Mouse (Mus musculus) left cerebral cortex, adult 2 months (tissue): ENCODE results near the gene Nsun6. TPM values are rescaled to one million over a fixed set of nuclear protein-coding genes. Genes with fewer than 3 reads are reported as not detected.

Experiments used
- DNase-seq, 2 experiments: peaks; one replicate each; pipeline ENCODE4 v3.0.0; 2021 to 2022; ENCODE audit warnings: low spot score in 2 of 2, mixed read lengths in 1 of 2; ENCODE audit errors: extremely low spot score in 1 of 2
- H3K27ac ChIP-seq: fragments of 200-600 bp; 2 replicates; pipeline ENCODE4 v1.8.1; 2022
- H3K4me3 ChIP-seq: fragments of 200-600 bp; 2 replicates; pipeline ENCODE4 v1.8.1; 2022
- CTCF ChIP-seq: fragments of 200-600 bp; IDR thresholded peaks from 2 replicates; pipeline ENCODE4 v1.8.1; 2022; ENCODE audit warnings: antibody characterized with exemption, mild to moderate bottlenecking, moderate library complexity
- intact Hi-C: fragments of 180-260 bp; cut with DNase I; formaldehyde crosslinking; loops from one replicate; pipeline ENCODE4 v1.15.1; 2025
- long read RNA-seq, 2 experiments: library from polyadenylated mRNA; stranded (forward); transcript quantifications; one replicate each; pipeline ENCODE4 v2.0.0; 2021; ENCODE audit warnings: borderline mapping rate in 2 of 2
- total RNA-seq, 2 experiments: library from RNA; stranded (reverse); gene quantifications; 2 replicates each; pipeline ENCODE4 v1.2.3; 2021

Gene Nsun6
- 10 to 100 TPM; 12.9 to 14.6 TPM for total RNA-seq
- long read RNA-seq, experiment 1, partial matches to known transcripts: 0 of 9 reads
- long read RNA-seq, experiment 1, other reads (novel, unspliced or antisense): 6 of 9 reads
- long read RNA-seq, experiment 2, partial matches to known transcripts: 0 of 2 reads
- long read RNA-seq, experiment 2, other reads (novel, unspliced or antisense): 0 of 2 reads

- intact Hi-C loops: loop anchor here (2.0 to 10.0 kb wide), 3 partner anchors 180 to 1302 kb away; partner anchors contain the start of genes Plxdc2 and Stam
- DNase-seq: peak; percentile 96 to 97
- no peak; the same call in 1 of the 2 replicates for TF ChIP-seq CTCF
- Histone ChIP-seq H3K4me3 (peak within 1 kb of the TSS; percentile 89), H3K27ac (peak within 1 kb of the TSS; percentile 94)
Measured at GRCm38 (mm10) chr2:15054945-15055637, at the start of gene Nsun6. Gene Nsun6, minus strand, starts transcription at chr2:15055069.

- DNase-seq: no peak
- no peak overlapping the region for H3K27ac ChIP-seq
- TF ChIP-seq CTCF: no peak
- no peak overlapping the region for H3K4me3 ChIP-seq
- intact Hi-C loops: no loop called here
Measured at GRCm38 (mm10) chr2:15104386-15104785, 49.5 kb upstream of the Nsun6 start.

DNA sequence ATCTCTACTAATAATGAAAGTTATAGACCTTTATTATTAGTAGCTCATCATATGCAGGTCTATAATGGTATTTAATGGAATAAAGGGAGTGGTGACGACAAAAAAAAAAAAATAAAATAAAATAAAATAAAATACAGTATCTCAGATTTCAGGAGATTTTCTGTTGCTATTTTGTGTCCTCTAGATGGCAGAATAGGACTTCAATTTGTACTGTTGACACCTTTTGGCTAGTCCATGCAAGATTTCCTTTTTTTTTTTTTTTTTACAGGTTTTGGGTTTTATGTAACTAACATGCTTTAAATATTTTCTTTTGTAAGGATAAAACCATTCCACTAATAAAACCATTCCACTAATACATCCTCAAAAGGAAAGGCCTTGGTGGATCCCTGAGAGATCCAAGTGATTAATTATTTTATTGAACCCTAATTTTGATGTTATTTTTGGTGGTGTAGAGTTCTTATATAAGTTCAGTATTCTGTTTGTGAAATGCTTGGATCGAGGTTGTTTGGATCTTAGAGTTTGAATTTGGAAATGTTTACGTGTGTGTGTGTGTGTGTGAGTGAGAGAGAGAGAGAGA, 41.7 kb upstream of the Nsun6 start:
- intact Hi-C loops: loop anchor here (5.0 kb wide), 2 partner anchors 1216 to 1261 kb away; partner anchors contain the start of gene Plxdc2
- no peak for DNase-seq

DNA sequence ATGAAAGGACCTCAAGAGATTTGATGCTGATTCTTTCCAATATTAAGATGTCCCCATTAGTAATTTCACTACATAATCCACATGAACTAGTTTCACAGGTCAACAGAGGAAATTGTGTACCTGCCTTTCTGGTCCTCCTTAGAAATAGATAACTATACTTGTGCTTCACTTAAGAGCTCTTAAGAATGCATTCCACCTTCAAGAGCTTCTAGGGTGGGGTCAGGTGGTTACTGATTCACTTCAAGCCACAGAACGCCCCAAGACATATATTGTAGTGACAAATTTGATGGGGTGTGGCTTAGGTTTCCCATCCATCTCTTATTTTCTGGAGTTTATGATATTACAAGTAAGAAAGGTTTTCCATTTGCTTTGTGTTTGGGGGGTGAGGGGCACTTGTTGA, 32.4 kb upstream of the Nsun6 start:
- Histone ChIP-seq H3K27ac (no peak overlapping the region), H3K4me3 (no peak overlapping the region)
- DNase-seq: no peak
- intact Hi-C loops: no loop called here
- no peak for TF ChIP-seq CTCF

More for the DNA sequence above, 41.7 kb upstream of the Nsun6 start:
- no peak overlapping the region for H3K4me3 ChIP-seq
- TF ChIP-seq CTCF: peak; percentile 62
- H3K27ac ChIP-seq: no peak overlapping the region

DNA sequence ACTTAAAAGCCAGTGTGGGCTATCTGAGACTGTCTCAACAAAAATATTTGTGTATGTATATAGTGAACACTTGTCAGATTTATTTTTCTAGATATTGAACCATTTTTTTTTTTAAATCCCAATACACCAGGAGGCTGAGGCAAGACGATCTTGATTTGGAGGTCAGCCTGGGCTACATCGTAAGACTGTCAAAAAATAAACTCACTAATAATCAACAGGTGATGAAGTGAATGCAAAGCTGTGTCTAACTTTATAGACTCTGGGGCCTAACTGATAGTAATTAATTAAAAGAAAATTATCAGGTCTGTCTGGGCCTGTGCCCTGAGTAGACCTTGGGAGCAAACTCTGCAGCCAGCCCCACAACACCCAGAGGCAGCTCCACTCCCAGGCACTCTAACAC, 28.8 kb upstream of the Nsun6 start:
- Histone ChIP-seq H3K4me3 (no peak overlapping the region), H3K27ac (no peak overlapping the region)
- DNase-seq: no peak
- TF ChIP-seq CTCF: no peak
- intact Hi-C loops: no loop called here

- intact Hi-C loops: no loop called here
- TF ChIP-seq CTCF: no peak
- Histone ChIP-seq H3K27ac (no peak overlapping the region), H3K4me3 (no peak overlapping the region)
- no peak for DNase-seq
Measured at GRCm38 (mm10) chr2:15067091-15067490, 12.2 kb upstream of the Nsun6 start.

- no peak for DNase-seq
- intact Hi-C loops: no loop called here
Measured at GRCm38 (mm10) chr2:15065447-15065846, 10.6 kb upstream of the Nsun6 start.

DNA sequence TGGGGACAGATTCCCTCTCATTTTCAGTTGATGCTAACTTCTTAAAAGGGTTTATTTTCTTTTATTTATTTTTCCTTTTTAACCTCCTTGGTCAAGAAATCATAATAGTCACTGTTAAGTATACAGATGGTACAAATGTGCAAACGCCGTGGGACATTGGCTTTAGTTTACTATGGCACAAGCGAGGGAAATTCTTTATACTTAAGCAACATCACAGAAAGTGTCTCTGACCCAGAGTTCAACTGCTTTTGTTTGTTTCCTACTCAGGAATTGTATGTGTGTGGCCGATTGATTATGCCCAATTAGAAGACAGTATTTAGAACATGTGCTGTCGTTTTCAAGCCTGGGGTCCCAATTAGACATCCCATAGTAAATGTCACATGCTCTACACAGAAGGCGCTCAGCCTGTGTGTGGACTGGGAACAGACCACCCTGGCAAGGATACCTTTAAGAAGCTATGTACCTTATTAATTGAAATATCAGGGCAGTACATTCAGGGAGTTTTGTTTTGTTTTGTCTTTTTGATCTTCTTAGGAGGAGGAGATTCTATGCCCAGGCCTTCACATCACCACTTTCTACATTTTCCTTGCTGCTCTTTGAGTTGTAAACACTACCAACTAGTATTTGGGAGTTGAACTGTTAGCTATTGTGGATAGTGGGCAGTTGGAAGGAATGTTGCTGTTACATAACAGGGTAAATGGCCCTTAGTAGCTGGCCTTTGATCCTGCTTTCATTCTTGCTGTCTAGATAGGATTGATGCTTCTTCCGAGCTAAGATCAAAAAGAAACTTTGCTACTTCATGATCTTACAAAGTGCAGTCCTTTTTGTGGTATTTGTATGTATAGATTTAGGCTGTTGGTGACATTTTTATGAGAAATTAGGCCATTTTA, 9.8 kb upstream of the Nsun6 start:
- intact Hi-C loops: no loop called here
- no peak for TF ChIP-seq CTCF
- no peak overlapping the region for H3K4me3 ChIP-seq
- H3K27ac ChIP-seq: no peak overlapping the region
- DNase-seq: no peak

More at GRCm38 (mm10) chr2:15065447-15065846, 10.6 kb upstream of the Nsun6 start:
- TF ChIP-seq CTCF: no peak
- Histone ChIP-seq H3K4me3 (no peak overlapping the region), H3K27ac (no peak overlapping the region)

DNA sequence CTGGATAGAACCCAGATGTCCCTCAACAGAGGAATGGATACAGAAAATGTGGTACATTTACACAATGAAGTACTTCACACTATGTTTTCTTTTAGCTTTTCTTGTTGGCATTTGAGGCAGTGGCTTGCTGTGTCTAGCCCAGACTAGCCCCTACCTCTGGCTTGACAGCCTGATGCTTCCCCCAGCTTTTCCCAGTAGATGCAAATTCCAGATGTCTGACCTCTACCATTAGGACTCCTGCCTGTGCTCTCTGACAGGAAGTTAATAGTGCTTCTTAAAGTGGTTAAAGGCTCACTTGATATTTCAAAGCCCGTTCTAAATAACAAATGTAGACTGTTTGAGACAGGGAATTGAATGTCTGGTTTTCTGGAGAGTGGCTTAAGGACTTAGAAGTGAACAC, 8.9 kb upstream of the Nsun6 start:
- DNase-seq: no peak
- intact Hi-C loops: no loop called here
- Histone ChIP-seq H3K27ac (no peak overlapping the region), H3K4me3 (no peak overlapping the region)
- TF ChIP-seq CTCF: no peak

DNA sequence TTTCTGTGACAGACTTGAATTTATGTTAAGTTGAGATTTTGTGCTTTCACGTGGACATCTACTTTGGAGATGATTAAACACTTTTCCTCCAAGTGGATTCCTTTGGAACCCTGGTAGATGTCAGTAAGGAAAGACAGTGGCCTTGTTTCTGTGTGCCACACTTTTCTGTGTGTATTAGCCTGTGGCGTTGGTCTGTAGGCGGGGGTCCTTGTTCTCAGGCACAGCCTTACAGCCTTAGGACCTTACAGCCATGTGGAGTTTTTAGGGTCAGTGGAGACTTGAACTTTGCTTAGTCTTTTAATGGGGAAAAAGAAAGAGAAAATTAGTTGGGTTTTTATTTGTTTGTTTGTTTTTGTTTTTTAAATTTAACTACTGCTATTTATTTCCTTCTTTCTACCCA, 6.0 kb upstream of the Nsun6 start:
- intact Hi-C loops: no loop called here
- no peak overlapping the region for H3K27ac ChIP-seq
- TF ChIP-seq CTCF: no peak

GRCm38 (mm10) chr2:15058227-15058626, 3.4 kb upstream of the Nsun6 start:
- Histone ChIP-seq H3K4me3 (no peak overlapping the region), H3K27ac (no peak overlapping the region)
- no peak for TF ChIP-seq CTCF
- DNase-seq: no peak
- intact Hi-C loops: loop anchor here (10.0 kb wide), 2 partner anchors 183 to 983 kb away; partner anchors contain the start of gene Stam

More for the DNA sequence above, 6.0 kb upstream of the Nsun6 start:
- DNase-seq: no peak
- no peak overlapping the region for H3K4me3 ChIP-seq

GRCm38 (mm10) chr2:15055741-15056151, 877 bp upstream of the Nsun6 start:
- intact Hi-C loops: loop anchor here (2.0 to 10.0 kb wide), 3 partner anchors 181 to 1301 kb away; partner anchors contain the start of genes Plxdc2 and Stam
- Histone ChIP-seq H3K27ac (peak overlapping the region; percentile 88), H3K4me3 (peak overlapping the region; percentile 89)
- DNase-seq: no peak
- TF ChIP-seq CTCF: no peak
